Mouse (Mus musculus): ENCODE measurements around the gene Lrsam1. TPM values are rescaled to one million over a fixed set of nuclear protein-coding genes. Genes with fewer than 3 reads are reported as not detected.

The Lrsam1 gene
- polyA plus RNA-seq (2014; fragmentation: Illumina TruSeq; extraction: RNeasy Lipid Tissue Mini Kit (QIAGEN cat#74804)) = 6.4 TPM

DNA sequence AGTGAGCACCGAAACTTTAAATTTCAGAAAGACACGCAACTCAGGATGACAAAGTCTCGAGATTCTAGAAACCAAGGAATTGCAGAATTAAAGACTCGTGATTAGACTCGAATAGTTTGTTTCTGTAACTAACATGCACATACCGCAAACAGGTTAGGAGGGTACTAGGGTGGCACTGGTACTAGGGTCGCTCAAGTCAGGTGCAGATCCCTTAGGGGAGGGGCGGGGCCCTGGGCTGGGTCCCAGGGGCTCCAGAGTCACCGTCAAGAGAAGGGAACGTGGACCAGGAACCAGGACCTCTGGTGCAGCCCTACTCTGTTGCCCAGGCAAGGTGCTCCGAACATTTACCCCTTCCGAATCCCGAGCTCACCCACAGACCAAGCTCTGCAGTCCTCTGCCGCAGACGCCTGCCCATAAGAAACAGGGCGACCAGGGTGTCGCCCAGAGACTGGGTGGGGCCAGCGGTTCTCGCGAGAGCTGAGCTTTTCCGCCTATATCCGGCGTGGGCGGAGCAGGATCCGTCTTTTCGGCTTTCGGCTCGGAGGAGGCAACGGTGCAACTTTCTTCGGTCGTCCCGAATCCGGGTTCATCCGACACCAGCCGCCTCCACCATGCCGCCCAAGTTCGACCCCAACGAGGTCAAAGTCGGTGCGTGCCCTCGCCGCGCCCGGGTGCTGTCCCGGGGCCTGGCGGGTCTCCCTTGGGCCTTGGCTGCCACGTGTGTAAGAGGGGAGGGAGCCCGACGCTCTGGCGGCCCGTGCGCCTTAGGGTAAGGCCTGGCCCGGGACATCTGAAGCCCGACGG, at the start of gene Lrsam1, which contains the start of gene Rpl12:
Gene Lrsam1 (minus strand): TSS at position 423 of the 804 bp plus-strand sequence.
Gene Rpl12 (plus strand): TSS at position 368 of the 804 bp plus-strand sequence.

DNA sequence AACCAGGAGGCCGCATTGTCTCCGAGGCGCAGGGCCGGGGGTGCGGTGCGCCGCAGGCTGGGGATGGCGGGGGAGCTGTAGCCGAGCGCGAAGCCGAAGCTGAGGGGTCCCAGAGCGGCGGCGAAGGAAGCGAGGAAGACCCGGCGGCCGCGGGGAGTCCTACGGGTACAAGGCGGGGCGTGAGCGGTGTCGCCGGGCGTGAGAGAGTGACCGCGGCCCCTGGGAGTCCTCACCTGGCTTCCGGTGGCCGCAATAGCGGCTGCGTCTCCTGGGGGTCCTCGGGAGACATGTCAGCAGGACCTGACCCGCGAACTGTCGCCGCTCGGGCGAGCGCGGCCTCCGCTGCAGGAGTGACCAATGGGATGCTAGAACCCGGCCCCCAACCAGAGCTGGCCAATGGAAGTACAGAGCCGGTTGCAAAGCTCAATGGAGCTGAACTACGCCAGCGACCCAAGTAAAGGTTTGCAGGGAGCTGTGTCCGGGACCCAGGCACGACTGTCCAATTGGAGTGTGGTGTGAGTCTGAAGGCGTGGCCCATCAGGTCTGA, 20.4 kb upstream of the Lrsam1 start, which contains the start of gene Slc2a8:
Gene Slc2a8 (minus strand): TSS at position 359 of the 547 bp plus-strand sequence.

DNA sequence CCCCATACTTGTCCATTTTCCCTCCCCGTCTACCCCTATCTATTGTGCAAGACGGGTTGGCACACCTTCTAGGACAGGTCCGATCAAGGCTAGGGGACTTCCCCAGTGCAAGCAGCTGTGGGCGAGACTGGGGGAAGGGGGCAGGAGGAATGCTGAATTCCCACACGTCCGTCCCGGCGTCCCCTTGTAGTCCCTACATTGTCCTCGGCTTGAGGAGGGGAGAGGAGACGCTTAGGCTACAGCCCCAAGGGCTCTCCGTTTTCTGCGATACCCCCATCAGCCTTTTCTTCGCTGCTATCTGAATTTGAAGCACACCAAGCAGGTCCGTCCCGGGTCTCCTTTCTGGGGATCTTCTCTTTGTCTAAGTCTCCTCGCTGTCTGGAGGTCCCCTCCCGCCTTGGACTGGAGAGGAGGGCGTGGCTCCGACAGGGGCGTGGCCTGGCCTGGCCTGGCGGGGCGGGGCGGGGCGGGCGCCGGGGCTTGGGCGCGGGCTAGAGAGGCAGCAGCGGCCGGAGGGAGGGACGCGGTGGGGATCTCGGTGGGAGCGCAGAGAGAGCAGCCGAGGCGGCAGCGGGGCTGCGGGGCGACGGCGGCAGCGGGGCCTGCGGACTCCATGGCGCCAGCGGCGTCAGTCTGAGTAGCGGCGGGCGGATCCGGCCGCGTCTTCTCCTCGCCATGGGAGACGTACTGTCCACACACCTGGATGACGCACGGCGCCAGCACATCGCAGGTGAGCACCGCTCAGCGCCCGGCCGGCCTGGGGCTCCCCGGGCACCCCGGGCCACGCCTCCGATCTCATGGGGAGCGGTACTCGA, 85.5 kb downstream of the Lrsam1 start, which contains the start of gene Fam129b:
Gene Fam129b (plus strand): TSS at position 440 of the 815 bp plus-strand sequence.

Other genes with a start within 250 kb of the Lrsam1 start
- 61.4 TPM for gene Cdk9, start 248.5 kb downstream of the Lrsam1 start, polyA plus RNA-seq (2014; fragmentation: Illumina TruSeq; extraction: RNeasy Lipid Tissue Mini Kit (QIAGEN cat#74804))
- gene Sh2d3c, start 240.6 kb downstream of the Lrsam1 start, polyA plus RNA-seq (2014; fragmentation: Illumina TruSeq; extraction: RNeasy Lipid Tissue Mini Kit (QIAGEN cat#74804)) = 0.14 TPM
- not detected for gene 6330409D20Rik, start 220.6 kb downstream of the Lrsam1 start, polyA plus RNA-seq (2014; fragmentation: Illumina TruSeq; extraction: RNeasy Lipid Tissue Mini Kit (QIAGEN cat#74804))
- gene Tor2a, start 204.4 kb downstream of the Lrsam1 start, polyA plus RNA-seq (2014; fragmentation: Illumina TruSeq; extraction: RNeasy Lipid Tissue Mini Kit (QIAGEN cat#74804)) = 1.0 TPM
- 0.37 TPM for gene Ttc16, start 186.0 kb downstream of the Lrsam1 start, polyA plus RNA-seq (2014; fragmentation: Illumina TruSeq; extraction: RNeasy Lipid Tissue Mini Kit (QIAGEN cat#74804))
- gene Ptrh1, start 185.8 kb downstream of the Lrsam1 start, polyA plus RNA-seq (2014; fragmentation: Illumina TruSeq; extraction: RNeasy Lipid Tissue Mini Kit (QIAGEN cat#74804)) = not detected
- gene Cfap157, start 177.2 kb downstream of the Lrsam1 start, polyA plus RNA-seq (2014; fragmentation: Illumina TruSeq; extraction: RNeasy Lipid Tissue Mini Kit (QIAGEN cat#74804)) = not detected
- gene Stxbp1, start 114.4 kb downstream of the Lrsam1 start, polyA plus RNA-seq (2014; fragmentation: Illumina TruSeq; extraction: RNeasy Lipid Tissue Mini Kit (QIAGEN cat#74804)) = 5.5 TPM
- 0.86 TPM for gene Fam129b, start 85.5 kb downstream of the Lrsam1 start, polyA plus RNA-seq (2014; fragmentation: Illumina TruSeq; extraction: RNeasy Lipid Tissue Mini Kit (QIAGEN cat#74804))
- 239 TPM for gene Rpl12, start 55 bp downstream of the Lrsam1 start, polyA plus RNA-seq (2014; fragmentation: Illumina TruSeq; extraction: RNeasy Lipid Tissue Mini Kit (QIAGEN cat#74804))
- gene Slc2a8, start 20.5 kb upstream of the Lrsam1 start, polyA plus RNA-seq (2014; fragmentation: Illumina TruSeq; extraction: RNeasy Lipid Tissue Mini Kit (QIAGEN cat#74804)) = not detected
- 5.9 TPM for gene Garnl3, start 170.0 kb upstream of the Lrsam1 start, polyA plus RNA-seq (2014; fragmentation: Illumina TruSeq; extraction: RNeasy Lipid Tissue Mini Kit (QIAGEN cat#74804))

Measured in ovary, adult 10 weeks (tissue).